Mouse (Mus musculus): ENCODE data around the gene Ncoa1. TPM values are rescaled to one million over a fixed set of nuclear protein-coding genes. Genes with fewer than 3 reads are reported as not detected.
"Not testable (repeated sequence)": the region's sequence is repeated elsewhere in the genome, so short reads cannot be mapped to it uniquely, and the experiment has no call there.

Ncoa1 gene
- polyA plus RNA-seq, 2 experiments = 1.1 to 1.7 TPM

- Histone ChIP-seq H3K4me1 (replicated peaks; ENCODE audit: control insufficient read depth in 2 of 2, insufficient read depth in 2 of 2, low read length in 1 of 2) (peaks cover 0 to 2% of the 10 kb centered on the region in 2 experiments; a peak in 1 of 4 replicates), H3K4me2 (ENCODE audit: low read depth) (no peak overlapping the region), H3K27ac (no peak overlapping the region), H3K36me3 (replicated peaks; ENCODE audit: control insufficient read depth, insufficient read depth, low read depth) (no peaks in the 10 kb centered on the region), H3K9me3 (ENCODE audit: control insufficient read depth, low read length) (no peaks in the 10 kb centered on the region), H3K9ac (replicated peaks) (no peak overlapping the region), H3K4me3 (ENCODE audit: insufficient read depth in 1 of 2, low read depth in 2 of 2, low read length in 2 of 2) (no peak overlapping the region), H3K27me3 (ENCODE audit: control insufficient read depth, insufficient read depth, low read length) (no peaks in the 10 kb centered on the region)
- 75% methylated on average over 2 of the region's 2 CpGs for whole genome bisulfite sequencing (ENCODE audit: insufficient replicate concordance)
- ATAC-seq (ENCODE audit: insufficient read depth) = no peak
- DNase-seq (ENCODE audit: low read depth in 3 of 3, low spot score in 3 of 3) = no peak
- TF ChIP-seq EP300 (IDR thresholded peaks at IDR 0.05; ENCODE audit: low read depth) = no peak
- peak; percentile 57 for TF ChIP-seq CTCF (IDR thresholded peaks at IDR 0.05; ENCODE audit: low read depth)
These were observed 16.0 kb downstream of the Ncoa1 start for GRCm38 (mm10) chr12:4460990-4461389.

GRCm38 (mm10) chr12:4454956-4455565 is 21.9 kb downstream of the Ncoa1 start:
- ATAC-seq (ENCODE audit: insufficient read depth) (no peak), DNase-seq (ENCODE audit: low read depth in 3 of 3, low spot score in 3 of 3) (no peak)
- Histone ChIP-seq H3K9me3 (ENCODE audit: control insufficient read depth, low read length) (no peaks in the 10 kb centered on the region), H3K4me1 (replicated peaks; ENCODE audit: control insufficient read depth in 2 of 2, insufficient read depth in 2 of 2, low read length in 1 of 2) (peaks cover 4 to 8% of the 10 kb centered on the region in 2 experiments), H3K27me3 (ENCODE audit: control insufficient read depth, insufficient read depth, low read length) (no peaks in the 10 kb centered on the region), H3K4me2 (ENCODE audit: low read depth) (no peak overlapping the region), H3K27ac (no peak overlapping the region), H3K36me3 (replicated peaks; ENCODE audit: control insufficient read depth, insufficient read depth, low read depth) (no peaks in the 10 kb centered on the region), H3K4me3 (ENCODE audit: insufficient read depth in 1 of 2, low read depth in 2 of 2, low read length in 2 of 2) (no peak overlapping the region), H3K9ac (replicated peaks) (no peak overlapping the region)
- TF ChIP-seq CTCF (IDR thresholded peaks at IDR 0.05; ENCODE audit: low read depth) (no peak), EP300 (IDR thresholded peaks at IDR 0.05; ENCODE audit: low read depth) (no peak)
- WGBS (ENCODE audit: insufficient replicate concordance) = 45% methylated on average over 10 of the region's 10 CpGs

GRCm38 (mm10) chr12:4454248-4454647 is 22.7 kb downstream of the Ncoa1 start:
- 45% methylated on average over 4 of the region's 4 CpGs for WGBS (ENCODE audit: insufficient replicate concordance)
- Histone ChIP-seq H3K27me3 (ENCODE audit: control insufficient read depth, insufficient read depth, low read length) (no peaks in the 10 kb centered on the region), H3K27ac (no peak overlapping the region), H3K36me3 (replicated peaks; ENCODE audit: control insufficient read depth, insufficient read depth, low read depth) (no peaks in the 10 kb centered on the region), H3K4me1 (replicated peaks; ENCODE audit: control insufficient read depth in 2 of 2, insufficient read depth in 2 of 2, low read length in 1 of 2) (peaks cover 4 to 8% of the 10 kb centered on the region in 2 experiments), H3K4me3 (ENCODE audit: insufficient read depth in 1 of 2, low read depth in 2 of 2, low read length in 2 of 2) (no peak overlapping the region), H3K9ac (replicated peaks) (no peak overlapping the region), H3K9me3 (ENCODE audit: control insufficient read depth, low read length) (no peaks in the 10 kb centered on the region), H3K4me2 (ENCODE audit: low read depth) (no peak overlapping the region)
- no peak for ATAC-seq (ENCODE audit: insufficient read depth)
- TF ChIP-seq CTCF (IDR thresholded peaks at IDR 0.05; ENCODE audit: low read depth) = no peak
- DNase-seq (ENCODE audit: low read depth in 3 of 3, low spot score in 3 of 3) = no peak

GRCm38 (mm10) chr12:4452233-4452632 is 24.7 kb downstream of the Ncoa1 start:
- H3K4me1 ChIP-seq (replicated peaks; ENCODE audit: control insufficient read depth in 2 of 2, insufficient read depth in 2 of 2, low read length in 1 of 2) = peaks cover 4 to 8% of the 10 kb centered on the region in 2 experiments
- H3K9me3 ChIP-seq (ENCODE audit: control insufficient read depth, low read length) = no peaks in the 10 kb centered on the region
- TF ChIP-seq EP300 (IDR thresholded peaks at IDR 0.05; ENCODE audit: low read depth) (no peak), CTCF (IDR thresholded peaks at IDR 0.05; ENCODE audit: low read depth) (no peak)
- no peaks in the 10 kb centered on the region for H3K36me3 ChIP-seq (replicated peaks; ENCODE audit: control insufficient read depth, insufficient read depth, low read depth)
- no peak for ATAC-seq (ENCODE audit: insufficient read depth)
- no peak for DNase-seq (ENCODE audit: low read depth in 3 of 3, low spot score in 3 of 3)
- H3K4me3 ChIP-seq (ENCODE audit: insufficient read depth in 1 of 2, low read depth in 2 of 2, low read length in 2 of 2) = no peak overlapping the region
- H3K9ac ChIP-seq (replicated peaks) = no peak overlapping the region
- H3K4me2 ChIP-seq (ENCODE audit: low read depth) = no peak overlapping the region
- H3K27ac ChIP-seq = no peak overlapping the region
- no peaks in the 10 kb centered on the region for H3K27me3 ChIP-seq (ENCODE audit: control insufficient read depth, insufficient read depth, low read length)

GRCm38 (mm10) chr12:4450485-4450884 is 26.5 kb downstream of the Ncoa1 start:
- not testable (repeated sequence) for H3K27ac ChIP-seq; H3K4me3 ChIP-seq (ENCODE audit: insufficient read depth in 1 of 2, low read depth in 2 of 2, low read length in 2 of 2); H3K36me3 ChIP-seq (replicated peaks; ENCODE audit: control insufficient read depth, insufficient read depth, low read depth); H3K27me3 ChIP-seq (ENCODE audit: control insufficient read depth, insufficient read depth, low read length); DNase-seq (ENCODE audit: low read depth in 3 of 3, low spot score in 3 of 3); H3K9ac ChIP-seq (replicated peaks); ATAC-seq (ENCODE audit: insufficient read depth); H3K4me1 ChIP-seq (replicated peaks; ENCODE audit: control insufficient read depth in 2 of 2, insufficient read depth in 2 of 2, low read length in 1 of 2); H3K4me2 ChIP-seq (ENCODE audit: low read depth); H3K9me3 ChIP-seq (ENCODE audit: control insufficient read depth, low read length)

Measured in liver, embryonic 14.5 days (tissue).